Mouse (Mus musculus) retina, adult 2 months (tissue): ENCODE results near the gene Cryzl2.

Source experiments
- DNase-seq: peaks from one replicate; pipeline ENCODE4 v3.0.0-alpha.2; 2012; ENCODE audit warnings: low read depth, low spot score

Gene Cryzl2

GRCm38 (mm10) chr1:157525692-157526354, 67.4 kb downstream of the Cryzl2 start:
- no peak for DNase-seq

DNA sequence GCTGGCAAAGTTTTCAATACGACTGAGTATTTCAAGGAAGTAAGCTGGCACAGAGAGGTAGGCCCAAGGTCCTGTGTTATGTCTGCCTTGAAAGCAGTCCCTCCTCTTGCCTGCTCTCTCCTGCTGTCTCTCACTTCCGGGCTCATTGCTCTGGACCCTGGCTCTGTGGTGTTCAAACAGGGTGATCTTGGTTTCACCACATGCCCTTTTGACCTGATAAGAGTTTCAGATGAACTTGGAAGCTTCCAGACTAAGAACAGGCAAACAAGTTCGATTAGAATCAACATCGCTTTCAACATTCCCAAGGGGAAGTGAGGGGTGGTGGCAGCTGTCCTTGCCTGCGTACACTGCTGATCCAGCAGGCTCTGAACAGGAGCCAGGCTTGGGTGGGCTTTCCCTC, 68.2 kb downstream of the Cryzl2 start:
- no peak for DNase-seq

DNA sequence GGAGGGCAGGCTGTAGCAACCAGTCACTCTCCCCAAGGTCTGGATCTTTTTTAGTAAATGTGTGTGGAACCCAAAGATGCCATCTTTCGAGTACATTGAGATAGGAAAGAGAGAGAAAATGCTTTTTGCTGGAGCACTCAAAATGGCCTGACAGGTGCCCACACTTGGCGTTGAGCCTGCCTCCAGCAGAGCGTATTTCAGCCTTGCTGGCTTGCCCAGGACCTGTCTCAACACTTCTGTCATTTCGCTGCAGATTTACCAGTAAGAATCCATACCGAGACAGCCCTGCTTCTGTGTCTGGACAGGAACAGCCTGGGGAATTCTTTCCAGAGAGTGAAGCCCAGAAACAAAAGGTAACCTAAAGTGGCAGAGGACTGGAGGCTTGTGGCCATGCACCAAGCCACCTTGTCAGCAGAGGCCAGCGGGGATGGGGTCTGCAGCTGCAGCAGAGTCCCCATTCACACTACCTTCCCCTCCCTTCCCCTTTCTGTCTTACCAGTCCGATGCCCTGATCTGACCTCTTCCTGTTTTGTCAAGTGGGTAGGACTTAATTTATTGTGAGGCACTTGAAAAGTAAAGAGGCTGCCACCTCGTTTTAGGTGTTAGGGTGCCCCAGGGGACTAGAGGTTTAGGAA, 74.6 kb downstream of the Cryzl2 start:
- DNase-seq: no peak

GRCm38 (mm10) chr1:157535571-157535970, 77.2 kb downstream of the Cryzl2 start:
- DNase-seq: no peak

GRCm38 (mm10) chr1:157536471-157536870, 78.1 kb downstream of the Cryzl2 start:
- DNase-seq: peak; percentile 16

DNA sequence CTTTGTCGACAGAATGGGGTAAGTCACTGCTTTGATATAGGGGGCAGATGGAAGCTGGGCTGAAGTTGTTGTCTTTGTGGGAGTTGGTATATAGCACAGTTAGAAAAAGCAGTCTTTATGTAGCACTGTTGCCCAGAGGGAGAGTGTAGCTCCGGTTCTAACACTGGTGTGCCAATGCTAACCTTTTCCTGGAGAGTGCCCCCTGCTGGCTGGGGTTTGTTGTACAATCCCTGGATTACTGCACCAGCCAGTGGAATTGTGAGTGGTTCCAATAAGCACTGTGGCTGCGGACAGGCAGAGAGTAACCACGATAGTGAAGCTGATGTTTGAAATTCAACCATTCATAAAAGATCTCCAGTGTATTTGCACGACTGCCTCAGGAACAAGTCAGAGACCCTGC, 79.3 kb downstream of the Cryzl2 start:
- no peak for DNase-seq
